Mouse (Mus musculus): Measurements from ENCODE around the gene Mrto4. TPM values are rescaled to one million over a fixed set of nuclear protein-coding genes. Genes with fewer than 3 reads are reported as not detected.

Mrto4 gene
- polyA plus RNA-seq, 1 experiment from 2014 or later: 39.0 TPM

DNA sequence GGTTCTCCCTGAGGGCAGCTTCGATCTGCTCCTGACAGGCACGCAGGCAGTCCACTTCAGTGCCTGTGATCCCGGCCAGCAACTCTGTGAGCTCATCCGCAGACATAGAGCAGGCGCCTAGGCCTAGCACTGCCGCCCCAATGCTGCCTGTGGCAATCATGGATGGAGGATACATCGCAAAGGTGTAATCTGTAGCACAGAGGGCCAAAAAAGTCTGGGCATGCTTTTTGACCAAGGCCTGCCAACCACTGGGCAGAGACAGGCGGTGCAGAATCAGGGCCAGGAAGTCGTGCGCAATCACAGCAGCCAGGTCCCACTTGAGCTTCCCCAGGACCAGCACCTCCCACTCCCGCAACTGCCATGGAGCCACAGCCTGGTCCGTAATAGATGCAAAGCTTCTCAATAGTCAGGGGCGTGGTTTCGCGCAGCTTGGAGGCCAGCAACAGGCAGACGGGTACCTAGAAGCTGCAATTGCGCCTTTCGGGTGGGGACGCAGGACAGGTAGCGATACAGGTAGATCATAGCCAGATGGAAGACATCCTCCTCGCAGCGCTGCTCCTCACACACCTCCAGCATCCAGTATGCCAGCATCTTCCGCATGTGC, 6.9 kb downstream of the Mrto4 start:
- H3K9ac ChIP-seq (ENCODE audit: low read depth, low read length): no peak overlapping the region
- H3K27me3 ChIP-seq (replicated peaks; ENCODE audit: control insufficient read depth, insufficient read depth, low read length): no peaks in the 10 kb centered on the region
- no peak overlapping the region for H3K4me3 ChIP-seq (ENCODE audit: low read depth, low read length)
- H3K4me2 ChIP-seq (replicated peaks; ENCODE audit: low read depth): no peak overlapping the region
- ATAC-seq: no peak
- peaks cover 39% of the 10 kb centered on the region for H3K36me3 ChIP-seq (ENCODE audit: control insufficient read depth, insufficient read depth)
- no peaks in the 10 kb centered on the region for H3K9me3 ChIP-seq (ENCODE audit: control insufficient read depth)
- TF ChIP-seq CTCF (IDR thresholded peaks at IDR 0.05; ENCODE audit: low read depth): no peak
- no peaks in the 10 kb centered on the region for H3K4me1 ChIP-seq (replicated peaks; ENCODE audit: control insufficient read depth, insufficient read depth, low read length)
- no peak overlapping the region for H3K27ac ChIP-seq (ENCODE audit: low read depth, low read length)
- WGBS: 81% methylated on average over 23 of the region's 23 CpGs

DNA sequence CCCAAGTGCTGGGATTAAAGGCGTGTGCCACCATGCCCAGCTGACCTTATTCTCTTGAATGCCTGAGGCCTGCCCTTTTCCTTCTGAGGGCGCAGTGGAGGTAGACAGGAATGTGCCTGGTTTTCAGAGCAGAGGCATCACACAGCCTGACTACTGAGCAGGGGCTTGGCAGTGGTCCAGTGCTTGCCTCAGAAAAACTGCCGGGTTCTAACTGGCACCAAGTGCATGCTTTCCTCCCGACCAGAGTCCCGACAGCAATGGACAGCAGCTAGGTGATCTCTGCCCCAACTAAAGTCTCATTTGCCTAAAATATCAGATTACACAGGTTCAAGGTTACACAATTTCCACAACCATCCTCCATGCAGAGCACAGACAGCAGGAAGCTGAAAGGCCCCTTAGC, 8.7 kb downstream of the Mrto4 start:
- no peak overlapping the region for H3K27ac ChIP-seq (ENCODE audit: low read depth, low read length)
- H3K9ac ChIP-seq (ENCODE audit: low read depth, low read length): no peak overlapping the region
- no peaks in the 10 kb centered on the region for H3K9me3 ChIP-seq (ENCODE audit: control insufficient read depth)
- H3K4me1 ChIP-seq (replicated peaks; ENCODE audit: control insufficient read depth, insufficient read depth, low read length): no peaks in the 10 kb centered on the region
- H3K4me2 ChIP-seq (replicated peaks; ENCODE audit: low read depth): no peak overlapping the region
- ATAC-seq: no peak
- no peak overlapping the region for H3K4me3 ChIP-seq (ENCODE audit: low read depth, low read length)
- 59% methylated on average over 5 of the region's 5 CpGs for WGBS
- H3K36me3 ChIP-seq (ENCODE audit: control insufficient read depth, insufficient read depth): peaks cover 28% of the 10 kb centered on the region
- TF ChIP-seq CTCF (IDR thresholded peaks at IDR 0.05; ENCODE audit: low read depth): no peak
- no peaks in the 10 kb centered on the region for H3K27me3 ChIP-seq (replicated peaks; ENCODE audit: control insufficient read depth, insufficient read depth, low read length)

DNA sequence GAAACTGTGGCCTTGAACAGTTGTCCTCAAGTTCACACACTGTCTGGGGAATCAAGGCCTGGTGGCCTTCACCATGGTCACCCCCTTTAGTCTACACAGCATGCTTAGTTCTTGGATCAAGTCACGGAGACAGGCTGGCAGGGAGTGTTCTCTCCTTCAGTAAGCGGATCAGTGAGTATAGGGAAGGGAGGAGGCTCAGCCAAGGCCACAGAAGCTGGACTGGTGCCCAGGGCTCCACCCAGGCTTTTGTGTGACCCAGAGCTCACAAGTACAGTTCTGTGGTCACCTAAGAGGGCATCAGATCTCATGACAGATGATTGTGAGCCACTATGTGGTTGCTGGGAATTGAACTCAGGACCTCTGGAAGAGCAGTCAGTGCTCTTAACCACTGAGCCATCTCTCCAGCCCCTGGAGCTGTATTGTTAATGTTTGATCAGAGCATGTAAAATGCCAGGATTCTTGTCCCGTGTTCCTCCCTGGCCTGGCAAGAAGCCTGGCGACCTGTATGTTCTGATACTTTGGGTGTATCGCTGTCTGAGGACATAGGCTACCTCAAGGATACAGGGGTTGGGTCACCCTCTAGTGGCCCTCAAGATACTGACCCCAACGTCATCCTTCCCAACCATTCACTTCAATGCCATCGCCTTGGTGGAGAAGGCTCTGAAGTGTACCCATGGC, 10.7 kb downstream of the Mrto4 start:
- Histone ChIP-seq H3K4me3 (ENCODE audit: low read depth, low read length) (no peak overlapping the region), H3K4me2 (replicated peaks; ENCODE audit: low read depth) (no peak overlapping the region), H3K27me3 (replicated peaks; ENCODE audit: control insufficient read depth, insufficient read depth, low read length) (no peaks in the 10 kb centered on the region), H3K27ac (ENCODE audit: low read depth, low read length) (no peak overlapping the region), H3K9ac (ENCODE audit: low read depth, low read length) (no peak overlapping the region), H3K9me3 (ENCODE audit: control insufficient read depth) (no peaks in the 10 kb centered on the region), H3K4me1 (replicated peaks; ENCODE audit: control insufficient read depth, insufficient read depth, low read length) (no peaks in the 10 kb centered on the region), H3K36me3 (ENCODE audit: control insufficient read depth, insufficient read depth) (peaks cover 9% of the 10 kb centered on the region)
- WGBS: 68% methylated on average over 7 of the region's 7 CpGs
- no peak for TF ChIP-seq CTCF (IDR thresholded peaks at IDR 0.05; ENCODE audit: low read depth)
- no peak for ATAC-seq

DNA sequence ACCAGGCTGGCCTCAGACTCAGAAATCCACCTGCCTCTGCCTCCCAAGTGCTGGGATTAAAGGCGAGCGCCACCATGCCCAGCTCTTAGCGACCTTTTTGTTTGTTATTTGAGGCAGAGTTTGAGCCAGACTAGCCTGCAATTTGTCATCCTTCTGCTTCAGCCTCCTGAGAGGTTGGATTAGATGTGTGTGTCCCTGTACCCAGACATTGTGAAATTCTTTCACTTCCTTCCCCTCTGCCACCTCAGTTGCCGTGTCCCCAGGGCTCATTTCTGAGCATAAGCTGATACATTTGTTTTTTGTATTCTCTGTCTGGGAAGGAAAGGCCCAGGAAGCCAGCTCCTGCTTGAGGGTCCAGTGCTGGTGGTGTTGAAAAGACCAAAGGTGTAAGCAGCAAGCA, 11.5 kb downstream of the Mrto4 start:
- no peak for TF ChIP-seq CTCF (IDR thresholded peaks at IDR 0.05; ENCODE audit: low read depth)

DNA sequence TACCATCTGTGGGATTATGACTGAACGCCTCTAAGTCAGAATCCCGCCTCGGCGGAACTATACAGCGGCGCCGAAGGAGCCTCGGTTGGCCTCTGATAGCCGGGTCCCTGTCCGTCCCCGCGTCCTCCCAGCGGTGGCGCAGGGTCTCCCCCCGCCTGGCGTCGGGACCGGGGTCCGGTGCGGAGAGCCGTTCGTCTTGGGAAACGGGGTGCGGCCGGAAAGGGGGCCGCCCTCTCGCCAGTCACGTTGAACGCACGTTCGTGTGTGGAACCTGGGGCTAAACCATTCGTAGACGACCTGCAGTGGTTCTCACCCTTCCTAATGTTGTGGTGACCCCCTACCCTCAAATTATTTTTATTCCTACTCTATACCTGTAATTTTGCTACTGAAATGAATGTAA, 14.2 kb downstream of the Mrto4 start:
- Histone ChIP-seq H3K9ac (ENCODE audit: low read depth, low read length) (no peak overlapping the region), H3K4me2 (replicated peaks; ENCODE audit: low read depth) (no peak overlapping the region), H3K4me3 (ENCODE audit: low read depth, low read length) (no peak overlapping the region), H3K27me3 (replicated peaks; ENCODE audit: control insufficient read depth, insufficient read depth, low read length) (no peaks in the 10 kb centered on the region), H3K4me1 (replicated peaks; ENCODE audit: control insufficient read depth, insufficient read depth, low read length) (no peaks in the 10 kb centered on the region), H3K27ac (ENCODE audit: low read depth, low read length) (no peak overlapping the region), H3K36me3 (ENCODE audit: control insufficient read depth, insufficient read depth) (no peaks in the 10 kb centered on the region), H3K9me3 (ENCODE audit: control insufficient read depth) (no peaks in the 10 kb centered on the region)
- peak; percentile 46; the same call in 1 of the 2 replicates for ATAC-seq
- WGBS: 49% methylated on average over 33 of the region's 33 CpGs
- TF ChIP-seq CTCF (IDR thresholded peaks at IDR 0.05; ENCODE audit: low read depth): no peak

More for the DNA sequence above, 11.5 kb downstream of the Mrto4 start:
- WGBS: 83% methylated on average over 4 of the region's 4 CpGs
- Histone ChIP-seq H3K4me1 (replicated peaks; ENCODE audit: control insufficient read depth, insufficient read depth, low read length) (no peaks in the 10 kb centered on the region), H3K9me3 (ENCODE audit: control insufficient read depth) (no peaks in the 10 kb centered on the region), H3K4me2 (replicated peaks; ENCODE audit: low read depth) (no peak overlapping the region), H3K9ac (ENCODE audit: low read depth, low read length) (no peak overlapping the region), H3K36me3 (ENCODE audit: control insufficient read depth, insufficient read depth) (peaks cover under 1% of the 10 kb centered on the region; the same call in 1 of the 2 replicates), H3K27ac (ENCODE audit: low read depth, low read length) (no peak overlapping the region), H3K4me3 (ENCODE audit: low read depth, low read length) (no peak overlapping the region), H3K27me3 (replicated peaks; ENCODE audit: control insufficient read depth, insufficient read depth, low read length) (no peaks in the 10 kb centered on the region)
- ATAC-seq: no peak

DNA sequence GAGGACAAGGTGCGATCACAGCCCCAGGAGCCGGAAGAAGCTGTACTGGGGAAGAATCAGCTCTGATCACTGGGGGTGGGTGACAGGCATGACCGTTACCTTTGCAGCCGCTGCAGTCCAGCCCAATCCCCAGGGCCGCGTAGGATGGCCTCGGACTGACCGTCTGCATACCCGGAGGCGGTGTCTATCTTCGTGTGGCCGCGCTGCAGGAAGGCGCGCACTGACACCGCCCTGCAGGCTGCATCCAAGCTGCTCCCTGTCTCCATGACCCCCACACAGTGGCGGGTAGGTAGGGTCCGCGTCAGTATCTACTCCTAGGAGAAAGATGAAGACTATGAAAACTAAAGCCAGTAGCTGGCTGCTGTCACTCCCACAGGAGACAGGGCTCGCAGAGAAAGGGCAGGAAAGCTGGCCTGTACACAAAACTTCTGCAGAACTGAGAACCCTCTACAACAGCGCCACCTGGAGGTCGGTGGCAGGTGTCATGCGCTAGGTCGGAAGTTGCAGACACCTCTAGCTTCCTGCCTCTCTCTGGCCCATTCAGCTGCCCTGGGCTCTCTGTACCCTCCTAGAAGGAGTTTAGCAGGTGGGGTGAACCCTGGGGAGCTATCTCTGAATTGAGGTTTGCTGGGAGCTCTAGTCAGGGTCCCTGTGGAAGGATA, 15.4 kb downstream of the Mrto4 start:
- H3K27ac ChIP-seq (ENCODE audit: low read depth, low read length): no peak overlapping the region
- no peaks in the 10 kb centered on the region for H3K9me3 ChIP-seq (ENCODE audit: control insufficient read depth)
- H3K9ac ChIP-seq (ENCODE audit: low read depth, low read length): peak overlapping the region; percentile 37; the same call in 1 of the 2 replicates
- ATAC-seq: peak; percentile 71
- WGBS: 23% methylated on average over 24 of the region's 24 CpGs
- no peaks in the 10 kb centered on the region for H3K36me3 ChIP-seq (ENCODE audit: control insufficient read depth, insufficient read depth)
- peak overlapping the region; percentile 28 for H3K4me3 ChIP-seq (ENCODE audit: low read depth, low read length)
- H3K27me3 ChIP-seq (replicated peaks; ENCODE audit: control insufficient read depth, insufficient read depth, low read length): no peaks in the 10 kb centered on the region
- peak; percentile 91 for TF ChIP-seq CTCF (IDR thresholded peaks at IDR 0.05; ENCODE audit: low read depth)
- no peaks in the 10 kb centered on the region for H3K4me1 ChIP-seq (replicated peaks; ENCODE audit: control insufficient read depth, insufficient read depth, low read length)
- H3K4me2 ChIP-seq (replicated peaks; ENCODE audit: low read depth): peak overlapping the region; percentile 65

Data from intestine, postnatal 0 days (tissue).